Mouse (Mus musculus): ENCODE data around the gene Bfsp2.

Bfsp2 gene

GRCm38 (mm10) chr9:103486262-103486661, 6.0 kb upstream of the Bfsp2 start:
- DNase-seq (ENCODE audit: inconsistent age in 2 of 2, low spot score in 1 of 2) = no peak

DNA sequence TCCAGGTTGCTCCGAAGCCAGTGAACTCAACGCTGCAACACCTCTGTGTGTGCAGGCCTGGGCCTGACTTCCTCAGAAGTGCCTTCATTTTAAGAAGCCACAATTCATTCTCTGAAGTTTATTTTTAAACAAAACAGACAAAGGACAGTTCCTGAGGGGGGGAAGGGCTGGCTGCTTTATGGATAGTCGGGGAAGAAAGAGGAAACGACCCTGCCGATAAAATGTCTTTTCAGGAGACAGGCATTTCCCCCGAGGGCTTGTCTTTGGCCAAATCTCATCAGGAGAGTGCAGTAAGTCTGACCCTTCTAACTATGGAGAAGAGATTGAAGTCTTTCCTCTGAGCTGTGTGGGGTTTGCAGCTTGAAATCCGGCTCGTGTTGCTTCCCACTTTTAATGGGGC, 5.4 kb upstream of the Bfsp2 start:
- DNase-seq (ENCODE audit: inconsistent age in 2 of 2, low spot score in 1 of 2) = peak in 1 of 2 experiments; percentile 56

DNA sequence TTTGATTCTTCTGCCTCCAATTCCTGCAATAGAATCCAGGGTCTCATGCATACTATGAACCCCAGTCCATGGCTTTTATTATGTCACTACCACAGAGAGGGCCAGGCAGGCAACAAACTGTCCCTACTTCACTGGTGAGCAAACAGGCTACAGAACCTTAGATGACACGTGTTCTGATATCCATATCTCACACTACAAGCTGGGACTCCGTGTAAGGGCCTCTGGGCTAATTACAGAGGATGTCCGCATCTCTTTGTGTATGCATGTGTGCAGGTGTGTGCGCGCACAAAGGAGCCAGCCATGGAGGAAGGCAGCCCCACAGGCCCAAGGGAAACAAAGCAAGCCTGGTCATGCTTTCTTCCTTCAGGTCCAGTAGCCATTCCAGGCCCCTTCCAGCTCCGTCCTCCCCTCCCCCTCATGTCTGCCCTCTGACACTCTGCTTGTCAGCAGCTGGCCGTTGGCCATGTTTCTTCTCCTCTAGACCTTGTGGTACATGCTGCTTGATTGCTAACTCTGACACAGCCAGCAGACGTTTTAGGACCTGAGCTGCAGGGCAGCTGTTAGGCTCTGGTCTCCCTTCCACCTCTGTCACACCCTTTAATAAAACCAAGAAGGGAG, 492 bp upstream of the Bfsp2 start:
- no peak for DNase-seq (ENCODE audit: inconsistent age in 2 of 2, low spot score in 1 of 2)

GRCm38 (mm10) chr9:103475414-103475813, 4.8 kb downstream of the Bfsp2 start:
- DNase-seq (ENCODE audit: inconsistent age in 2 of 2, low spot score in 1 of 2) = no peak

DNA sequence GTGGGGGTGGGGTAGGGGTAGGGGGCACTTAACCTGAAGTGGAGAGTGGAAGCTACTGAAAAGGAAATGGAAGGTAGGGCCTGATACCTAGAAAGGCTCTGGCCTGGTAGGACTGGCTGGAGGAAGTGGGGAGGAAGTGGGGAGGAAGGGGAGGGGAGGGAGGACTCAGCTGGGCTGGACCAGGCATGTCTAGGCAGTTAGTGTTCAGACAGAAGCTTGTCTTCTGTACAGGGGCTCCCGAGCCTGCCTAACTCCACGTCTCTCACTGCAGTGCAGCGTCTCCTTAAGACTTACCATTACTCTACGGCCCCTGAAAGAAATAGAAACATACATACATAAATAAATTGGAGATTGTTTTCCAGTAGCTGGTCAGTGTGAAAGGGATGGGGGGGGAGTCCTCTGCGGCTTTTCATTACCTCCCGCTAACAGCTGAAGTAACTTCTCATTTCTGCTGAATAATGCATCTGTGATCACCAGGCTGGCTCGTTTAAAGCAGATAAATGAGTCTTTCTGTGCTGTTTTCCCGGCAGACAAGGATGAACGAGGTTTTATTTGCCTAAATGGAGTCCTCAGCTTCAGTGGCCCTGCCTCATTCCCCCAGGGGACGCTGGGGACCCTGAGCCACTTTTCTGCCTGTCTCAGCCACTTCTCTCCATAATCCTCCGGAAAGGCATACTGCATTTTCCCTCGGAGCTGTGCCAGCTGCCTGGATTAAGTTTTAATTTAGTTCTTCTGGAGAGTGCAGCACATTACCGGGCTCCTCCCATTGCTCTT, 6.1 kb downstream of the Bfsp2 start:
- no peak for DNase-seq (ENCODE audit: inconsistent age in 2 of 2, low spot score in 1 of 2)

GRCm38 (mm10) chr9:103471784-103472183, 8.4 kb downstream of the Bfsp2 start:
- no peak for DNase-seq (ENCODE audit: inconsistent age in 2 of 2, low spot score in 1 of 2)

GRCm38 (mm10) chr9:103469516-103469915, 10.7 kb downstream of the Bfsp2 start:
- peak in 1 of 2 experiments; percentile 57 for DNase-seq (ENCODE audit: inconsistent age in 2 of 2, low spot score in 1 of 2)

DNA sequence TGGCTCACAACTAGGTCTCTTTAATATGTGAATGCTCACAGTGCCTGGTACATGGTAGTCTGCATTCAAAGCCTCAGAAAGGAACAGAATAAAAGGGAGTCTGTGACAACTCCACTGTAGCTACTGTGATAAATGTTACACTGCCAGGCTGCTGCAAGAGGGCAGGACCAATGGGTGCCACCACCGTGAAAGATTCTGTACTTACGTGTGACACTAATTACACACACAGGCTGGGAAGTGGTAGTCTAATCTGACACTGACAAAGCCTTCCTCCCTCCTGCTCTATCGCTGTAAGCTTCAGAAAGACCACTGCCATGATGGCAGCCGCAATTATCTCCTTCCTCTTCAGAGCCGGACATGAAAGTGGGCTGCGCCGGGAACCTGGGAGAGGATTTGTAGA, 11.3 kb downstream of the Bfsp2 start:
- no peak for DNase-seq (ENCODE audit: inconsistent age in 2 of 2, low spot score in 1 of 2)

- peak in 1 of 2 experiments; percentile 39 for DNase-seq (ENCODE audit: inconsistent age in 2 of 2, low spot score in 1 of 2)
Measured at GRCm38 (mm10) chr9:103465711-103466220, 14.5 kb downstream of the Bfsp2 start.

DNA sequence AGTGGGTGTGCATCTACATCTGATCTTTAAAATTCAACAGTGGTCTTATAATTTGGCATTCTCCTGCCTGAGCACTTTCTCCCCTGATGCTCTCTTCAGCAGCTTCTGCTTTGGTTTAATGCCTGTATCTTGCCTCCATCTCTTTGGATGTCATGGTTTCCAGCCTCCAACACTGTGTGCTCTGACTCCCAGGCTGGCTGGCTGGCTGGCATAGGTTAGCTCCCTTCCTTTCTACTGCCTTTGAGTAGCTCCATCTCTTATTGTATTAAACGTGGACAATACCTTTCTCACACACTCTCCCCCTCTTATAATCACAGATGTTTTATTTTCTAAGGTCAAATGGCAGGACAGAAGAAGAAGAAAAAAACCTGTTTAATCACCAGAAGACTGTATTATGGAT, 14.9 kb downstream of the Bfsp2 start:
- no peak for DNase-seq (ENCODE audit: inconsistent age in 2 of 2, low spot score in 1 of 2)

DNA sequence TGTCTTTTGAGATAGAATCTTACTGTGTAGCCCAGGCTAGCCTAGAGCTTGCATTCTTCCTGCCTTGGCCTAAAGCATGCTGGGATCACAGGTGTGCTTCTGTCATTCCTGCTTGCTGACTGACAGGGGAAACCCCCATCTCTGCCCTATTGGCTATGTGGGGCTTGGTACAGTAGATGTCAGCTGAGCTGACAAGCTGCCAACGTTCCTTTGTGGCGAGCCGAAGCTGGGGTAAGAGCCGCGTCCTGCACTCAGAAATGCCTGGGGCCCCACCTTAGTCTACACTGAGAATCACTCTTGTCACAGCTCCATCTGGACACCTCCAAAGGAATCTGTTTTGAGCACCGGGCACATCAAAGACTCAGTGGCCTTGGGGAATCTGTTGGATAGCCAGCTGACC, 16.4 kb downstream of the Bfsp2 start:
- peak in 1 of 2 experiments; percentile 35 for DNase-seq (ENCODE audit: inconsistent age in 2 of 2, low spot score in 1 of 2)

DNA sequence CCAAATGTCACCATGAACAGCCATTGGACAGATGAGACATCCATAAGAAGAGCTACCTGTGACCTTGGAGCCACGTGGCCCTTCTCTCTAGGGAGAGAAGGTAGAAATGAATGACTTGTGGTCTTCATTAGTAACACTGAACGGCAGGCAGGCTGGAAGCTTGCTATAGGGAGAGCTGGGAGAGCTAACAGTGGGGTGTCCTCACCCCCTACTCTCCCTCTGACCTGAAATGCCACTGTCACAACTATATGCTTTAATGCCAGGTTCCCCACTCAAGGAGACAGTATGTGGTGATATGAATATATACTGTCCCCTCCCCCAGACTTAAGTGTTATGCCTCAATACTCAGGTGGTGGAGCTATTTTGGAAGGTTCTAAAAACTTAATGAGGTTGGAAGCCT, 20.4 kb downstream of the Bfsp2 start:
- DNase-seq (ENCODE audit: inconsistent age in 2 of 2, low spot score in 1 of 2) = no peak

GRCm38 (mm10) chr9:103459307-103459706, 20.9 kb downstream of the Bfsp2 start:
- no peak for DNase-seq (ENCODE audit: inconsistent age in 2 of 2, low spot score in 1 of 2)

GRCm38 (mm10) chr9:103449651-103450050, 30.6 kb downstream of the Bfsp2 start:
- DNase-seq (ENCODE audit: inconsistent age in 2 of 2, low spot score in 1 of 2) = no peak

DNA sequence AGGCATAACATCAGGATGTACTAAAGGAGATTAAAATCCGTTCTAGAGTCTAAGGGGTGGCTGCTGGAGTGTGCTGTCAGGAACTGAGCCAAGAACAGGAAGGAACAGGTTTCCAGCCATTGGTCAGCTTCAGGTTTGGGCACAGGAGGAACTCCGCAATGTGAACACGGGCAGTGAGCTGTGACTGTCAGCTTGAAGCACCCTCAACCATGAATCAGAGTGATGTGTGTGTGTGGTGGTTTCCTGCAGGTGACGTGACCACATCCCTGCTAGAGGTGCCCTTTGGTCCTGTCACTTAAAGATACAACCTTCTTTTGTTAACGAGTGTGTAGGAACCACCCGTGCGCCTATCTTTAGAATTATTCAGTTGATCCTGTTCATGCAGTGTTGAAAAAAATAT, 31.1 kb downstream of the Bfsp2 start:
- DNase-seq (ENCODE audit: inconsistent age in 2 of 2, low spot score in 1 of 2) = no peak

DNA sequence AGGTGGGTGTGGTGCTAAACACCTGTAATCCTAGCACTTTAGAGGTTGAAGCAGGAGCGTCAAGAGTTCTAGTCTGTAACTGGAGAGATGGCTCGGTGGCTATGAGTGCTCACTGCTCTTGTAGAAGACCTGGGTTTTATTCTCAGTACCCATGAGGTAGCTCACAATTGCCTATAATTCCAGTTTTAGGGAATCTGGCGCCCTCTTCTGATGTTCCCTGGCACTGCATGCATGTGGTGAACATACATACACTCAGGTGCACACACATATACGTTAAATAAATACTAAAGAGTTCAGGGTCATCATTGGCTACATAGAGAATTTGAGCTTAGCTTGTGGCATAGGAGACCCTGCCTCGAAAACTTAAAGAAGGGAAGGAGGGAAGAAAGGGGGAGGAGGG, 35.6 kb downstream of the Bfsp2 start:
- no peak for DNase-seq (ENCODE audit: inconsistent age in 2 of 2, low spot score in 1 of 2)

DNA sequence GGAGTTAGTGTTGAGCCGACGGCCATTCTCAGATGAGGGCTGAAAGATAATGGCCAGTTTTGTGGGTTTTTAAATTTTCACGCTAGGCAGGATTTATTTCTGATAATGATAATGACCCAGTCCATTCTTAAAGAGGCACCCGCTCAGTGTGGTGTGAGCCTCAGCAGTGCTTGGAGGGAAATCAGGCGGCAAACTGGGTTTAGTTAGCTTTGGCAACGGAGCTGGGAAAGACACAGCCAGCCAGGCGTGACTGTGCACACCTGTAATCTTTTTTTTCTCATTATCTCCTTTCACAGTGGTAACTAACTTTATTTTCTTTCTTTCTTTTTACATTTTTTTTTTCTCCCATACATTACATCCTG, 36.4 kb downstream of the Bfsp2 start:
- no peak for DNase-seq (ENCODE audit: inconsistent age in 2 of 2, low spot score in 1 of 2)

DNA sequence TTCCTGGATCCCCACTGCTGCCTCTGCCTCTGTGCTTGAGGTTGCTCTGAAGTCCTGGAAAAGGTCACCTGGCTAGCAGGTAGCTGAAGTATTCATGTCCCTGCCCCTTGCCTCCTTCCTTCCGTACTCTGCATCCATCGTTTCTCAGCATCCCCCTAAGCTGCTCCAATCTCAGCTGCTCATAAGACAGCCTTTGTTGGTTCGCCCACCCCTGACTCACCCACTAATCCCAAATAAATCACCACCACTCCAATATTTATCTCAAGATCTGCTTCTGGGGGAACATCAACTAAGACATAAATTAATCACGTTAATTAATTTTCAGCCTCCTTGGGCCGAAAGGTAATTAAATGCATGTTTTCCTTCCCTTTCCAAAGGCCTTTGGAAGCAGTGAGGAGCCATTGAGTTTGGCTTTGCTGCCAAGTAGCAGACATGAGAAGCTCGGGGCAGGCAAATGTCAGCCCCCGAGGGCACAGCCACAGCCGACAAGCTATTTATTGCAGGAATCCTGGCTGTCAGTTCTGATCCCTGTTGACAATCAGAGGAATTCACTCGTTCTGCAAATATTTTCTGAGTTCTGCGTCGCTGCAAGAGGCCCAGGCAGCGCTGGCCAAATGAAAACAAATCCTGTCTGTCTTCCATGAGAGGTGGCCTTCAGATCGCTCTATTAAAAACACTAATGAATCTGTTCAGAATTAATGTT, 36.9 kb downstream of the Bfsp2 start:
- no peak for DNase-seq (ENCODE audit: inconsistent age in 2 of 2, low spot score in 1 of 2)

DNA sequence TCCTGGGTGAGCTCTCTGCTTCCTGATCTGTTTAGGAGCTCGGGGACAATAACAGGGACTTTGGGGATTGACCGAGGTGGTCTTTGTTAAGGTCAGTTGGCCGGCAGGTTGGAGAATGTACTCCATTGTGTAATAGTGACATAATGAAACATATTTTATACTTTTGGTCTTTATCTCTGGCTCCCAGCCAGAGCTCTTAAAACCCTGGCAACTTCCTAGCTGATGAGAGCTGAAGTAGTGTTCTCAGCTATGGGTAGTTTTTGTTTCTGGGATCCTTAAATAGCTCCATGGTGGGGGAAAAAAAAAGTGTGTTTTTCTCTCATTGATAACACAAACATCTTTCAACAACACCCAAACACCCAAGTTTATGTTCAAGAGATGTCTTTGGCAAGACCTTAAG, 39.6 kb downstream of the Bfsp2 start:
- DNase-seq (ENCODE audit: inconsistent age in 2 of 2, low spot score in 1 of 2) = no peak

GRCm38 (mm10) chr9:103437104-103437503, 43.1 kb downstream of the Bfsp2 start:
- DNase-seq (ENCODE audit: inconsistent age in 2 of 2, low spot score in 1 of 2) = no peak

DNA sequence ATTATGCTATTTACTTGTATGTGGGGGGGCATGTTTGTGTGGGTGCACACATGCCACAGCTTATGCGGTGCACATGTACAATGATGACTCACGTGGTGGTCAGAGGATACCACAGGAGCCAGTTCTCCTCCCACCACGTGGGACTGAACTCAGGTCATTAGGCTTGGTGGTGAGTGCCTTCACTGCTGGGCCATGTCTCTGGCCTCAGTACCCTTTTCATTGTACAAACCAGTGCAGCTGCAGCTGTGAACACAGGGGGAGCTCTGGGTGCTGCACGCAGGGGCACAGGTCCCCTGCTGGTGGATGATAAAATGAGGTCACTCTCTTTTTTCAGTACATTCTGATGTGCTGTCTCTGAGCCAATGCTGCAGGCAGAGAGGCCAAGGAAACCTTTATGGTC, 46.1 kb downstream of the Bfsp2 start:
- DNase-seq (ENCODE audit: inconsistent age in 2 of 2, low spot score in 1 of 2) = no peak

All from adrenal gland, adult (tissue).